Mouse (Mus musculus): Measurements from ENCODE around the gene Mrpl48. TPM values are rescaled to one million over a fixed set of nuclear protein-coding genes. Genes with fewer than 3 reads are reported as not detected.

The Mrpl48 gene
- polyA plus RNA-seq, 1 experiment from 2014 or later, result 89.4 TPM

GRCm38 (mm10) chr7:100497982-100498381, 110.1 kb downstream of the Mrpl48 start:
- no peak overlapping the region for H3K27ac ChIP-seq (ENCODE audit: low read depth, low read length)
- ATAC-seq, result no peak
- no peak overlapping the region for H3K4me3 ChIP-seq (ENCODE audit: low read depth, low read length)
- 92% methylated on average over 13 of the region's 13 CpGs for WGBS
- H3K4me1 ChIP-seq (replicated peaks; ENCODE audit: control insufficient read depth, insufficient read depth, low read length), result no peaks in the 10 kb centered on the region; the same call in 1 of the 2 replicates
- no peak overlapping the region for H3K9ac ChIP-seq (ENCODE audit: low read depth, low read length)
- H3K36me3 ChIP-seq (ENCODE audit: control insufficient read depth, insufficient read depth), result peaks cover 38% of the 10 kb centered on the region
- H3K27me3 ChIP-seq (replicated peaks; ENCODE audit: control insufficient read depth, insufficient read depth, low read length), result no peaks in the 10 kb centered on the region
- no peaks in the 10 kb centered on the region for H3K9me3 ChIP-seq (ENCODE audit: control insufficient read depth)
- H3K4me2 ChIP-seq (replicated peaks; ENCODE audit: low read depth), result no peak overlapping the region
- no peak for TF ChIP-seq CTCF (IDR thresholded peaks at IDR 0.05; ENCODE audit: low read depth)

GRCm38 (mm10) chr7:100497402-100497801, 110.7 kb downstream of the Mrpl48 start:
- no peak overlapping the region for H3K4me2 ChIP-seq (replicated peaks; ENCODE audit: low read depth)
- TF ChIP-seq CTCF (IDR thresholded peaks at IDR 0.05; ENCODE audit: low read depth), result no peak
- H3K4me3 ChIP-seq (ENCODE audit: low read depth, low read length), result no peak overlapping the region
- no peak for ATAC-seq
- H3K9ac ChIP-seq (ENCODE audit: low read depth, low read length), result no peak overlapping the region
- WGBS, result 80% methylated on average over 4 of the region's 4 CpGs
- peaks cover 38% of the 10 kb centered on the region for H3K36me3 ChIP-seq (ENCODE audit: control insufficient read depth, insufficient read depth)
- no peaks in the 10 kb centered on the region for H3K27me3 ChIP-seq (replicated peaks; ENCODE audit: control insufficient read depth, insufficient read depth, low read length)
- no peak overlapping the region for H3K27ac ChIP-seq (ENCODE audit: low read depth, low read length)
- no peaks in the 10 kb centered on the region; the same call in 1 of the 2 replicates for H3K4me1 ChIP-seq (replicated peaks; ENCODE audit: control insufficient read depth, insufficient read depth, low read length)
- no peaks in the 10 kb centered on the region for H3K9me3 ChIP-seq (ENCODE audit: control insufficient read depth)

- no peak for ATAC-seq
- no peak overlapping the region; the same call in 1 of the 2 replicates for H3K9ac ChIP-seq (ENCODE audit: low read depth, low read length)
- H3K4me1 ChIP-seq (replicated peaks; ENCODE audit: control insufficient read depth, insufficient read depth, low read length), result no peaks in the 10 kb centered on the region
- no peak overlapping the region for H3K4me3 ChIP-seq (ENCODE audit: low read depth, low read length)
- no peaks in the 10 kb centered on the region for H3K27me3 ChIP-seq (replicated peaks; ENCODE audit: control insufficient read depth, insufficient read depth, low read length)
- H3K9me3 ChIP-seq (ENCODE audit: control insufficient read depth), result no peaks in the 10 kb centered on the region
- H3K36me3 ChIP-seq (ENCODE audit: control insufficient read depth, insufficient read depth), result peaks cover 38% of the 10 kb centered on the region
- no peak for TF ChIP-seq CTCF (IDR thresholded peaks at IDR 0.05; ENCODE audit: low read depth)
- WGBS, result 95% methylated on average over 9 of the region's 9 CpGs
- H3K4me2 ChIP-seq (replicated peaks; ENCODE audit: low read depth), result no peak overlapping the region
- no peak overlapping the region for H3K27ac ChIP-seq (ENCODE audit: low read depth, low read length)
These were observed 111.3 kb downstream of the Mrpl48 start for GRCm38 (mm10) chr7:100496791-100497190.

DNA sequence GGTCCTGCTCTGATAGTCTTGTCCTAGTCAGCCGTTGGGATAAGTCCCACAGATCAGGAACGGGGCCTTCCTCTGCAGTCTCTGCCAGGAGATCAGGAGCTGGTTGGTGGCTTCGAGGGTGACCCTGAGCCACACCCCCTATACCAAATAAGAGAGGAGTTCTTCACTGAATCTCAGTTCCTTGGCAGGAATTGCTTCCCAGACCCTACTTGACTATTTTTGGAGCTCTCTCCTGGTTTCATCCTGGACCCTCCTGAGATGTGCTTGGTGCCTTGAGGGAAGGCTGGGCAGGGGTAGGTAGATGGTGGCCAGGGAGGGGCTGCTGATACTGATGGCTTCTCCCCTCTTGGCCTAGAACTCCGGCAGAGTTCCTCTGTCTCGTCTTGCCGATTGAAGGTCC, 111.7 kb downstream of the Mrpl48 start:
- no peak for TF ChIP-seq CTCF (IDR thresholded peaks at IDR 0.05; ENCODE audit: low read depth)
- peak overlapping the region; percentile 81 for H3K4me2 ChIP-seq (replicated peaks; ENCODE audit: low read depth)
- H3K27me3 ChIP-seq (replicated peaks; ENCODE audit: control insufficient read depth, insufficient read depth, low read length), result no peaks in the 10 kb centered on the region
- no peak overlapping the region for H3K4me3 ChIP-seq (ENCODE audit: low read depth, low read length)
- H3K27ac ChIP-seq (ENCODE audit: low read depth, low read length), result peak overlapping the region; percentile 77; the same call in 1 of the 2 replicates
- no peaks in the 10 kb centered on the region for H3K4me1 ChIP-seq (replicated peaks; ENCODE audit: control insufficient read depth, insufficient read depth, low read length)
- WGBS, result 58% methylated on average over 6 of the region's 6 CpGs
- no peaks in the 10 kb centered on the region for H3K9me3 ChIP-seq (ENCODE audit: control insufficient read depth)
- no peak for ATAC-seq
- H3K36me3 ChIP-seq (ENCODE audit: control insufficient read depth, insufficient read depth), result peaks cover 38% of the 10 kb centered on the region
- no peak overlapping the region for H3K9ac ChIP-seq (ENCODE audit: low read depth, low read length)

Other genes with a start within 250 kb of the Mrpl48 start
- 4.5 and 5.7 TPM in 2 replicates for gene C2cd3, start 236.1 kb downstream of the Mrpl48 start, polyA plus RNA-seq (2015; fragmentation: Nextera tagmentation; extraction: Ambion mirVana)
- gene Ppme1, start 236.0 kb downstream of the Mrpl48 start, polyA plus RNA-seq (2015; fragmentation: Nextera tagmentation; extraction: Ambion mirVana), result 22.7 and 23.5 TPM in 2 replicates
- not detected in 2 replicates for gene Ucp3, start 135.3 kb downstream of the Mrpl48 start, polyA plus RNA-seq (2015; fragmentation: Nextera tagmentation; extraction: Ambion mirVana)
- 266 and 281 TPM in 2 replicates for gene Ucp2, start 115.0 kb downstream of the Mrpl48 start, polyA plus RNA-seq (2015; fragmentation: Nextera tagmentation; extraction: Ambion mirVana)
- 0.09 and 0.17 TPM in 2 replicates for gene Dnajb13, start 93.3 kb downstream of the Mrpl48 start, polyA plus RNA-seq (2015; fragmentation: Nextera tagmentation; extraction: Ambion mirVana)
- 52.4 and 54.1 TPM in 2 replicates for gene Coa4, start 71.2 kb downstream of the Mrpl48 start, polyA plus RNA-seq (2015; fragmentation: Nextera tagmentation; extraction: Ambion mirVana)
- gene Rab6a, start 891 bp downstream of the Mrpl48 start, polyA plus RNA-seq (2015; fragmentation: Nextera tagmentation; extraction: Ambion mirVana), result 122 and 123 TPM in 2 replicates
- gene Plekhb1, start 54.1 kb upstream of the Mrpl48 start, polyA plus RNA-seq (2015; fragmentation: Nextera tagmentation; extraction: Ambion mirVana), result 12.9 and 14.6 TPM in 2 replicates
- gene Fam168a, start 98.3 kb upstream of the Mrpl48 start, polyA plus RNA-seq (2015; fragmentation: Nextera tagmentation; extraction: Ambion mirVana), result 13.2 and 14.6 TPM in 2 replicates